15 mouse cellular contexts compared by ENCODE assay signal in the genomic region with DNA sequence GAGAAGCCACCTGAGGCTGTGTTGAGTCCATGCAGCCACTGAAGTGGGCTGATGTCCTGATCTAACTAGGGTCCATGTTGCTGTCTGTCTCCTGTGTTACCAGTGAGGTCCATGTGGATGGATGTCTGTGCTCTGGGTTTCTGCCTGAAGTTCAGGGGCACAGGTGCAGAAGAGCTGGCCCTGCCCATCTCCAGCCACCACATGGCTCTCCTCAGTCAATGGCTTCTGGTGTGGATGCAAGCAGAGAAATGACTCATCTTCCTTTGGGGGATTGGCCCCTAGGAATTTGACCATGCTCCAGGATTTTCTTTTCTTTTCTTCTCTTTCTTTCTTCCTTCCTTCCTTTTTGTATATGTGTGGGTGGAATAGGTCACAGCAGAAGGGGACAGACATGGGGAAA.
DNase-seq lines count a peak whose midpoint lies in the region.
"Had no signal": no experiment of that assay in that cellular context is flagged by ENCODE, and none has a peak within 500 bp of the region (broad histone marks: within the 10 kb centered on the region; RNA-seq: fewer than 3 reads in every experiment).

No protein-coding gene starts in this region.

- intact Hi-C loops in heart, postnatal 14 days (cut with DNase I) = no loop called here

- DNase-seq in 3T3-L1 (ENCODE audit: low read depth, low spot score) (peak; percentile 72), MN1 (ENCODE audit: low spot score) (peak; percentile 45), NIH3T3 (ENCODE audit: low read depth) (peak; percentile 35)
- no peak for DNase-seq in ovary, postnatal 14 days (ENCODE audit: low spot score)
- no peak for DNase-seq in heart, postnatal 14 days
- DNase-seq in thymus, postnatal 36 days = no peak
- DNase-seq: adrenal gland, adult 2 months; adrenal gland, postnatal 10 days; adrenal gland, postnatal 25 days; cerebellum, adult 11-12 months; cerebellum, adult 2 months; cerebellum, adult 9-10 months; cerebellum, postnatal 10 days; cerebellum, postnatal 25 days; forebrain, postnatal 0 days had no signal

Comparison
In these comparisons a context has a peak if more than half of its experiments do, and no peak if none do; other contexts are left out.
1. DNase-seq: peak in 3T3-L1 (single experiment), MN1 (single experiment) and NIH3T3 (single experiment); none in ovary, postnatal 14 days (single experiment), heart, postnatal 14 days (0 of 2) and thymus, postnatal 36 days (0 of 2).